Mouse (Mus musculus) testis, adult 2 months (tissue): ENCODE measurements around the gene Chdh.

Source experiments
- CTCF ChIP-seq: fragments of 200-500 bp; IDR thresholded peaks from 2 replicates; pipeline ENCODE4 v1.5.1; 2012; ENCODE audit warnings: low read depth, mild to moderate bottlenecking, inconsistent platforms, low read length, moderate library complexity; ENCODE audit not compliant: control insufficient read depth, insufficient read depth, insufficient replicate concordance
- POLR2A ChIP-seq: fragments of 200-500 bp; IDR thresholded peaks from 2 replicates; pipeline ENCODE4 v1.6.1; 2012; ENCODE audit warnings: low read depth, mild to moderate bottlenecking, inconsistent platforms, low read length, moderate library complexity; ENCODE audit not compliant: control insufficient read depth

DNA sequence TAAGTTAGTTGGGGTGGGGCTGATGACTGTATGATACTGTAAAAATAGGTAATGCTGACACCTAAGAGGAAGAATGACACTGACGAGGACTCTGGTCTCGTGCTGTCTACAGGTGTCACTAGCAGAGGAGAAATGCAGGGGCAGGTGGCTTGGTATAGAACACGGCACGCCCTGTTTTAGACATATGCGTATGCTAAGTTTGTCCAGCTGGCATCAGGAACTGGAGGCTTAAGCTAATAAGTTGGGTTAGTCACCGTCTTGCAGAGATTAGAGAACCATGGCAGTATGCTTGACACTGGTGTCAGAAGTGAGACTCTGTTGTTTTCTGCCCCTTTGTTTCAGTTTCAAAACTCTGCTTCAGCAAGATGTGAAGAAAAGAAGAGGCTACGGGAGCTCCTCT, 37.4 kb upstream of the Chdh start:
- TF ChIP-seq CTCF (no peak), POLR2A (no peak)
